Mouse (Mus musculus): ENCODE data around the gene Cacng4.

- no peak for TF ChIP-seq CTCF (IDR thresholded peaks at IDR 0.05; ENCODE audit: low read depth, low read length)
- no peak for TF ChIP-seq POLR2A (IDR thresholded peaks at IDR 0.05; ENCODE audit: borderline replicate concordance, low read depth, low read length)
Observed at GRCm38 (mm10) chr11:107724603-107725002, 69.8 kb downstream of the Cacng4 start.

Data from bone marrow macrophage, adult 2 months (primary cell).